Mouse (Mus musculus): ENCODE results near the gene Slc22a5.
"Not testable (repeated sequence)": the region's sequence is repeated elsewhere in the genome, so short reads cannot be mapped to it uniquely, and the experiment has no call there.

DNA sequence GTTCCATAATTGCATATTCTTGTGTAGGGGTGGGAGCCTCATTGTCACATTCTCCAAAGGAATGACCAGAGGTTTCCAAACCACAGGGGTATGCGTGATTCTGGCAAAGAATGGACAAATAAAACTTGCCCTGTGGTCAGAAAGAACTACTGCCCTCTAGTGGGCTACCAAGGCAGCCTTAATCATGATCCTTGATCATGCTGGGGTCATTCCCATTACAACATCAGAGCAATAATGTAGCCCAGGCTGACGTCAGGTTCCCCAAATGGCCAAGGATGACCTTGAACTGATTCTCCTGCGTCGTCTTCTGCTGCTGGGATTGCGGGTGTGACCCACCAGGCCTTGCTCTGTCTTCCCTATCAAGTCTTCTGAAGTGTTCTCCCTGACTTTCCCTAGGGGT, 23.1 kb downstream of the Slc22a5 start:
- not testable (repeated sequence) for TF ChIP-seq CEBPB (IDR thresholded peaks at IDR 0.05; ENCODE audit: insufficient read depth, poor library complexity, severe bottlenecking); USF1 (IDR thresholded peaks at IDR 0.05; ENCODE audit: low read depth); E2F4 (IDR thresholded peaks at IDR 0.05; ENCODE audit: insufficient read depth); MYOG (IDR thresholded peaks at IDR 0.05; ENCODE audit: control insufficient read depth in 1 of 3, insufficient read depth in 1 of 3, insufficient read length in 2 of 3, low read depth in 2 of 3)
